Mouse (Mus musculus) cerebellum, adult 2 months (tissue): ENCODE measurements around the gene Arhgap35.

Source experiments
- CTCF ChIP-seq: fragments of 200-500 bp; IDR thresholded peaks from 2 replicates; pipeline ENCODE4 v1.5.1; 2011; ENCODE audit warnings: low read depth, mild to moderate bottlenecking, control low read depth, low read length, moderate library complexity, borderline replicate concordance; ENCODE audit not compliant: insufficient read depth
- POLR2A ChIP-seq: fragments of 200-500 bp; IDR thresholded peaks from 2 replicates; pipeline ENCODE4 v1.6.1; 2011; ENCODE audit warnings: low read length, control low read depth, borderline replicate concordance; ENCODE audit not compliant: insufficient read depth

DNA sequence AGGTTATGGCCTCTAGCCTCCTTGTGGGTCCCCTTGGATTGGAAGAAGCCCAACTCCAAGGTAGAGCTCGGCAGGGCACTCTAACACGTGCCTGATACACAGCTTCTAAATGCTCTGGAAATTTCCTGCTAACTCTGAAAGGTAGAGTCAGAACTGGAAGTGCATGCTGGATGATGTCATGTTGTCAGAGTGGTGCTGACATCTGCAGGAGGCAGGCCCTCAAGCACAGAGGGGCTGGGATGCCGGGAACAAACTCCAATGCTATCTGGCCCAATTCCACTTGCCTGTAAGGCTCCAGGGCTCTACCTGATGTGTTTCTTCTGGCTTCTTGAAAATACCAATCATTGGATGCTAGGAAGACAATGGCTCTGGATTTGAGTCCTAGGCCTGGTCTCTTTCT is 89.3 kb downstream of the Arhgap35 start:
- TF ChIP-seq POLR2A (no peak), CTCF (no peak)
